ENCODE assay signal across 9 mouse cellular contexts in genomic region chr14:117930105-117930847, GRCm38 (mm10).
A peak's percentile ranks its signal among the peaks of the same experiment; 100 is the strongest.
DNase-seq lines count a peak whose midpoint lies in the region; ATAC-seq lines count a peak whose summit lies in the region.
"Had no signal": no experiment of that assay in that cellular context is flagged by ENCODE, and none has a peak within 500 bp of the region (broad histone marks: within the 10 kb centered on the region; RNA-seq: fewer than 3 reads in every experiment).

No protein-coding gene starts in this region.

- WGBS in kidney, embryonic 16.5 days = 8% methylated on average over 13 of the region's 13 CpGs
- WGBS in forebrain, embryonic 13.5 days = 9% methylated on average over 13 of the region's 13 CpGs
- 16% methylated on average over 13 of the region's 13 CpGs for WGBS in limb, embryonic 10.5 days
- WGBS in stomach, embryonic 16.5 days = 23% methylated on average over 13 of the region's 13 CpGs

- ATAC-seq in kidney, embryonic 16.5 days (ENCODE audit: low FRiP score, low TSS enrichment) = peak; percentile 85
- ATAC-seq in forebrain, embryonic 13.5 days = peak; percentile 49; the same call in 1 of the 2 replicates
- ATAC-seq in stomach, embryonic 16.5 days (ENCODE audit: insufficient read depth, low FRiP score) = peak; percentile 45; the same call in 1 of the 2 replicates

- no peaks in the 10 kb centered on the region for H3K36me3 ChIP-seq in kidney, embryonic 16.5 days (ENCODE audit: insufficient read depth, low read length)
- H3K36me3 ChIP-seq in forebrain, embryonic 13.5 days (ENCODE audit: poor library complexity, severe bottlenecking) = no peaks in the 10 kb centered on the region
- H3K36me3 ChIP-seq in limb, embryonic 10.5 days = no peaks in the 10 kb centered on the region
- no peaks in the 10 kb centered on the region for H3K36me3 ChIP-seq in stomach, embryonic 16.5 days (ENCODE audit: control insufficient read depth, insufficient read depth, low read length)

- H3K27me3 ChIP-seq in kidney, embryonic 16.5 days (ENCODE audit: insufficient read depth, low read length) = no peaks in the 10 kb centered on the region
- H3K27me3 ChIP-seq in forebrain, embryonic 13.5 days = no peaks in the 10 kb centered on the region
- no peaks in the 10 kb centered on the region for H3K27me3 ChIP-seq in limb, embryonic 10.5 days (ENCODE audit: low read depth, poor library complexity, severe bottlenecking)
- no peaks in the 10 kb centered on the region for H3K27me3 ChIP-seq in stomach, embryonic 16.5 days (ENCODE audit: control insufficient read depth, insufficient read depth, low read length)

- H3K27ac ChIP-seq in kidney, embryonic 16.5 days (ENCODE audit: low read length) = peak overlapping the region; percentile 94
- H3K27ac ChIP-seq in forebrain, embryonic 13.5 days = no peak overlapping the region
- H3K27ac ChIP-seq in limb, embryonic 10.5 days = peak overlapping the region; percentile 82
- H3K27ac ChIP-seq in stomach, embryonic 16.5 days (ENCODE audit: low read length) = peak overlapping the region; percentile 78
- H3K27ac ChIP-seq: macrophage had no signal

- peaks cover 24% of the 10 kb centered on the region for H3K4me1 ChIP-seq in kidney, embryonic 16.5 days (ENCODE audit: insufficient read depth, low read length)
- peaks cover 15% of the 10 kb centered on the region for H3K4me1 ChIP-seq in forebrain, embryonic 13.5 days
- H3K4me1 ChIP-seq in limb, embryonic 10.5 days = peaks cover 26% of the 10 kb centered on the region
- H3K4me1 ChIP-seq in stomach, embryonic 16.5 days (ENCODE audit: control insufficient read depth, insufficient read depth, low read length) = peaks cover 12% of the 10 kb centered on the region

- H3K4me2 ChIP-seq in kidney, embryonic 16.5 days (replicated peaks; ENCODE audit: low read depth, low read length) = peak overlapping the region; percentile 36
- no peak overlapping the region for H3K4me2 ChIP-seq in forebrain, embryonic 13.5 days
- H3K4me2 ChIP-seq in stomach, embryonic 16.5 days (ENCODE audit: low read depth, low read length) = 0 out of 2 replicates have a peak overlapping the region, but pooled peaks have one; percentile 4

- no peaks in the 10 kb centered on the region for H3K9me3 ChIP-seq in kidney, embryonic 16.5 days (ENCODE audit: low read length)
- no peaks in the 10 kb centered on the region for H3K9me3 ChIP-seq in forebrain, embryonic 13.5 days (replicated peaks)
- no peaks in the 10 kb centered on the region for H3K9me3 ChIP-seq in limb, embryonic 10.5 days (replicated peaks)
- H3K9me3 ChIP-seq in stomach, embryonic 16.5 days (replicated peaks; ENCODE audit: control insufficient read depth, low read length) = no peaks in the 10 kb centered on the region

- no peak overlapping the region for H3K4me3 ChIP-seq in kidney, embryonic 16.5 days (ENCODE audit: low read length)
- no peak overlapping the region for H3K4me3 ChIP-seq in forebrain, embryonic 13.5 days
- no peak overlapping the region for H3K4me3 ChIP-seq in limb, embryonic 10.5 days
- no peak overlapping the region for H3K4me3 ChIP-seq in stomach, embryonic 16.5 days (replicated peaks; ENCODE audit: low read length)

- no peak for DNase-seq in kidney, adult 18-20 months
- no peak for DNase-seq in limb, embryonic 10.5 days (ENCODE audit: low spot score)
- DNase-seq in ovary, postnatal 36 days (ENCODE audit: low spot score) = no peak
- no peak for DNase-seq in spleen, postnatal 4 days (ENCODE audit: low spot score in 2 of 2)
- DNase-seq in layer of hippocampus, adult 9-10 months (ENCODE audit: low spot score) = no peak

- H3K9ac ChIP-seq in kidney, embryonic 16.5 days (replicated peaks; ENCODE audit: low read length) = peak overlapping the region; percentile 28; the same call in 1 of the 2 replicates
- no peak overlapping the region for H3K9ac ChIP-seq in forebrain, embryonic 13.5 days
- no peak overlapping the region for H3K9ac ChIP-seq in stomach, embryonic 16.5 days (ENCODE audit: low read length)
